Mouse (Mus musculus): ENCODE measurements around the gene Camk1d. TPM values are rescaled to one million over a fixed set of nuclear protein-coding genes. Genes with fewer than 3 reads are reported as not detected.
"Not testable (repeated sequence)": the region's sequence is repeated elsewhere in the genome, so short reads cannot be mapped to it uniquely, and the experiment has no call there.

Gene Camk1d
- total and polyA plus RNA-seq, 3 experiments = 4.6 to 12.4 (median 4.8) TPM

GRCm38 (mm10) chr2:5381712-5382710 lies 332.3 kb downstream of the Camk1d start:
- DNase-seq (ENCODE audit: extremely low read depth) = no peak
- Histone ChIP-seq H3K79me2 (replicated peaks; ENCODE audit: control insufficient read depth, extremely low read depth, insufficient read depth, poor library complexity, severe bottlenecking) (no peaks in the 10 kb centered on the region), H3K4me1 (ENCODE audit: control insufficient read depth in 1 of 2, insufficient read depth in 2 of 2) (peaks cover 13 to 26% of the 10 kb centered on the region in 2 experiments), H3K9me3 (replicated peaks; ENCODE audit: low read length) (no peaks in the 10 kb centered on the region), H3K4me2 (ENCODE audit: insufficient read depth, low read depth, poor library complexity, severe bottlenecking) (no peak overlapping the region), H3K36me3 (replicated peaks in 1 of 2; ENCODE audit: control insufficient read depth in 1 of 2, insufficient read depth in 1 of 2, low read length in 1 of 2) (peaks cover 0 to 8% of the 10 kb centered on the region in 2 experiments), H3K9ac (ENCODE audit: insufficient read depth, low read depth) (no peak overlapping the region), H3K27ac (ENCODE audit: insufficient read depth, low read depth) (no peak overlapping the region), H3K4me3 (replicated peaks in 1 of 3; ENCODE audit: low read depth in 2 of 3, low read length in 2 of 3, poor library complexity in 1 of 3) (no peak overlapping the region), H3K27me3 (replicated peaks) (no peaks in the 10 kb centered on the region)
- in situ Hi-C loops (cut with MboI; ENCODE audit: low pct_ligation_motif_present, low pct_unique_long_range_greater_than_20kb, low sequenced_read_pairs) (loop anchor here (25.0 kb wide), 1 partner anchor 470 kb away; the partner anchor contains the start of gene Phyh), dilution Hi-C loops (cut with MboI; ENCODE audit: extremely low pct_ligation_motif_present, extremely low pct_unique_long_range_greater_than_20kb, low sequenced_read_pairs) (no loop called here)
- TF ChIP-seq MYC (IDR thresholded peaks at IDR 0.05; ENCODE audit: low read depth, low read length) (no peak), HCFC1 (IDR thresholded peaks at IDR 0.05; ENCODE audit: low read depth, low read length) (no peak), POLR2AphosphoS2 (IDR thresholded peaks at IDR 0.05; ENCODE audit: low read depth, low read length) (no peak), RAD21 (IDR thresholded peaks at IDR 0.05; ENCODE audit: low read depth, low read length) (no peak), ZC3H11A (IDR thresholded peaks at IDR 0.05; ENCODE audit: low read depth, low read length) (no peak), TCF12 (IDR thresholded peaks at IDR 0.05; ENCODE audit: low read depth, low read length) (no peak), MAZ (IDR thresholded peaks at IDR 0.05; ENCODE audit: low read depth, low read length) (no peak)

- Histone ChIP-seq H3K4me1 (ENCODE audit: control insufficient read depth in 1 of 2, insufficient read depth in 2 of 2) (peaks cover 13 to 28% of the 10 kb centered on the region in 2 experiments), H3K9me3 (replicated peaks; ENCODE audit: low read length) (no peaks in the 10 kb centered on the region), H3K36me3 (replicated peaks in 1 of 2; ENCODE audit: control insufficient read depth in 1 of 2, insufficient read depth in 1 of 2, low read length in 1 of 2) (peaks cover 0 to 7% of the 10 kb centered on the region in 2 experiments), H3K79me2 (replicated peaks; ENCODE audit: control insufficient read depth, extremely low read depth, insufficient read depth, poor library complexity, severe bottlenecking) (no peaks in the 10 kb centered on the region), H3K4me3 (replicated peaks in 1 of 3; ENCODE audit: low read depth in 2 of 3, low read length in 2 of 3, poor library complexity in 1 of 3) (no peak overlapping the region), H3K27me3 (replicated peaks) (no peaks in the 10 kb centered on the region), H3K9ac (ENCODE audit: insufficient read depth, low read depth) (no peak overlapping the region), H3K4me2 (ENCODE audit: insufficient read depth, low read depth, poor library complexity, severe bottlenecking) (no peak overlapping the region), H3K27ac (ENCODE audit: insufficient read depth, low read depth) (no peak overlapping the region)
- dilution Hi-C loops (cut with MboI; ENCODE audit: extremely low pct_ligation_motif_present, extremely low pct_unique_long_range_greater_than_20kb, low sequenced_read_pairs) (no loop called here), in situ Hi-C loops (cut with MboI; ENCODE audit: low pct_ligation_motif_present, low pct_unique_long_range_greater_than_20kb, low sequenced_read_pairs) (loop anchor here (25.0 kb wide), 1 partner anchor 469 kb away; the partner anchor contains the start of gene Phyh)
- no peak for TF ChIP-seq ZMIZ1 (IDR thresholded peaks at IDR 0.05; ENCODE audit: low read depth, low read length)
- no peak for TF ChIP-seq KAT2A (IDR thresholded peaks at IDR 0.05; ENCODE audit: insufficient replicate concordance, low read length)
- no peak for TF ChIP-seq CHD1 (IDR thresholded peaks at IDR 0.05; ENCODE audit: low read depth, low read length)
- no peak for TF ChIP-seq NRF1 (IDR thresholded peaks at IDR 0.05; ENCODE audit: low read depth, low read length)
- no peak for TF ChIP-seq SIN3A (IDR thresholded peaks at IDR 0.05; ENCODE audit: low read length)
- no peak for TF ChIP-seq TCF12 (IDR thresholded peaks at IDR 0.05; ENCODE audit: low read depth, low read length)
- no peak for TF ChIP-seq UBTF (IDR thresholded peaks at IDR 0.05; ENCODE audit: low read depth, low read length)
- no peak for TF ChIP-seq ZC3H11A (IDR thresholded peaks at IDR 0.05; ENCODE audit: low read depth, low read length)
- no peak for TF ChIP-seq MEF2A (IDR thresholded peaks at IDR 0.05; ENCODE audit: borderline replicate concordance, low read depth, low read length)
- no peak for TF ChIP-seq POLR2AphosphoS2 (IDR thresholded peaks at IDR 0.05; ENCODE audit: low read depth, low read length)
- no peak for TF ChIP-seq MAZ (IDR thresholded peaks at IDR 0.05; ENCODE audit: low read depth, low read length)
- TF ChIP-seq IRF4 (IDR thresholded peaks at IDR 0.05; ENCODE audit: low read depth, low read length) = no peak
- DNase-seq (ENCODE audit: extremely low read depth) = no peak
Observed at GRCm38 (mm10) chr2:5380973-5381372, 333.3 kb downstream of the Camk1d start.

DNA sequence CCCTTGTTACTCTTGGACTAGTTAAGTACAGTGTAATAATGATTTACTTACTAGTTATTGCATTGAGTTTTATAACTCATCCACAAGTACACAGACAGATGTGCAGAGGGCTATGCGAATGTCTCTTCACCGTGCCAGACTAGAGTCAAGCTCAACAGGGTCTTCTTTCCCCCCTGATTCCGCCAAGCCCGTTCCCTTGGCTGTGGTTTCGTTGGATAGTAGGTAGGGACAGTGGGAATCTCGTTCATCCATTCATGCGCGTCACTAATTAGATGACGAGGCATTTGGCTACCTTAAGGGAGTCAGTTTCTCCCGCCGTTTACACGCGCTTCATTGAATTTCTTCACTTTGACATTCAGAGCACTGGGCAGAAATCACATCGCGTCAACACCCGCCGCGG lies 335.4 kb downstream of the Camk1d start:
- dilution Hi-C loops (cut with MboI; ENCODE audit: extremely low pct_ligation_motif_present, extremely low pct_unique_long_range_greater_than_20kb, low sequenced_read_pairs); H3K9ac ChIP-seq (ENCODE audit: insufficient read depth, low read depth); H3K27me3 ChIP-seq (replicated peaks): not testable (repeated sequence)

More for the DNA sequence above, 335.4 kb downstream of the Camk1d start:
- not testable (repeated sequence) for H3K36me3 ChIP-seq (replicated peaks in 1 of 2; ENCODE audit: control insufficient read depth in 1 of 2, insufficient read depth in 1 of 2, low read length in 1 of 2); H3K4me3 ChIP-seq (replicated peaks in 1 of 3; ENCODE audit: low read depth in 2 of 3, low read length in 2 of 3, poor library complexity in 1 of 3); H3K27ac ChIP-seq (ENCODE audit: insufficient read depth, low read depth); H3K79me2 ChIP-seq (replicated peaks; ENCODE audit: control insufficient read depth, extremely low read depth, insufficient read depth, poor library complexity, severe bottlenecking); H3K9me3 ChIP-seq (replicated peaks; ENCODE audit: low read length); H3K4me2 ChIP-seq (ENCODE audit: insufficient read depth, low read depth, poor library complexity, severe bottlenecking); DNase-seq (ENCODE audit: extremely low read depth)
- in situ Hi-C loops (cut with MboI; ENCODE audit: low pct_ligation_motif_present, low pct_unique_long_range_greater_than_20kb, low sequenced_read_pairs) = loop anchor here (25.0 kb wide), 1 partner anchor 467 kb away; the partner anchor contains the start of gene Phyh
- peaks cover 13 to 28% of the 10 kb centered on the region in 2 experiments for H3K4me1 ChIP-seq (ENCODE audit: control insufficient read depth in 1 of 2, insufficient read depth in 2 of 2)
